In the genomic region with DNA sequence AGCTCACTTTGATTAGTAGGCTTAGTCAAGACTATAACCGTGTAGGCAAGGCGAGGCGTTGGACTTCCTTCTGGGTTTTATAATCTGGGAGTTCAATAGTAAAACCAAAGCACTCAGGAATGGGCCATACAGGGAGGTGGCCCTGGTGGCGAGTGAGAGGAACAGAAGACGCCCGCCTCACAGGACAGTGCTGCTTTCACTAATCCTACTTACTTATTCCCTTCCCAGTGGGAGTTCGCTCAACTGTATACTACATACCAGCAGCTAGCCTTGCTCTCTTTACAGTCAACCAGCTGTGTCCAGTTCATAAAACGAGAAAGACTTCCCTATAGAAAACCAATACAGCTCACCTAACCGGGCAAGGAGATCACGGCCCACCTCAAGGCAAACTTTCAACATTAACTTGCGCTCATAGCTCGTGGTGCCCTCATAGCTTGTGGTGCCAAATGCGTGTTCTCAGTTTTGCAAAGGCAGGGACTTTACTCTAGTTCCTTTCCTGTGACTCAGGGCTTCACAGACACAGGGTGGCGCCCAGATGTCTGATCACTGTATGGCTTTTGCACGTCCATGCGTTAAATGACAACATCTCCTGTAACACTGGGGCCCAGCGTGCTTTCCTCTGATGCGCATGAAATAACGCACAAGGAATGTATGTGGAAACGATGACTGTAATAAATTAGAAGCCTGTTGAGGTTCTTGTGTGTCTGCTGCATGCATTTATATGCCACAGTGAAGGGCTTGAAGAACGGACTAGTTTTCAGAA, we compare ENCODE assay signal across 20 mouse cellular contexts.
DNase-seq lines count a peak whose midpoint lies in the region; ATAC-seq and TF ChIP-seq lines count a peak whose summit lies in the region.
"Had no signal": no experiment of that assay in that cellular context is flagged by ENCODE, and none has a peak within 500 bp of the region (broad histone marks: within the 10 kb centered on the region; RNA-seq: fewer than 3 reads in every experiment).

No protein-coding gene starts in this region.

- 0 out of 2 replicates have a peak overlapping the region, but pooled peaks have one; percentile 3 for H3K27ac ChIP-seq in hindbrain, postnatal 0 days
- no peak overlapping the region for H3K27ac ChIP-seq in hindbrain, embryonic 16.5 days (ENCODE audit: low read depth, low read length)
- H3K27ac ChIP-seq in midbrain, embryonic 11.5 days (ENCODE audit: low read depth, low read length): no peak overlapping the region
- no peak overlapping the region for H3K27ac ChIP-seq in midbrain, embryonic 16.5 days (ENCODE audit: low read length)
- H3K27ac ChIP-seq in limb, embryonic 10.5 days: no peak overlapping the region
- H3K27ac ChIP-seq in midbrain, postnatal 0 days (ENCODE audit: low read depth, low read length): 0 out of 2 replicates have a peak overlapping the region, but pooled peaks have one; percentile 26
- no peak overlapping the region for H3K27ac ChIP-seq in heart, adult 2 months
- H3K27ac ChIP-seq: intestine, embryonic 15.5 days; liver, embryonic 13.5 days; neural tube, embryonic 12.5 days had no signal

- no peak for ATAC-seq in hindbrain, postnatal 0 days
- ATAC-seq in hindbrain, embryonic 16.5 days: no peak; the same call in 1 of the 2 replicates
- peak; percentile 53; the same call in 1 of the 2 replicates for ATAC-seq in midbrain, embryonic 11.5 days (ENCODE audit: low FRiP score)
- ATAC-seq in midbrain, embryonic 16.5 days: no peak
- 0 out of 2 replicates have a peak, but pooled peaks have one; percentile 17 for ATAC-seq in midbrain, postnatal 0 days (ENCODE audit: low FRiP score)
- ATAC-seq: forebrain, embryonic 16.5 days; intestine, embryonic 15.5 days; lung, postnatal 0 days had no signal

- no peaks in the 10 kb centered on the region for H3K79me2 ChIP-seq in heart, adult 2 months (replicated peaks; ENCODE audit: control insufficient read depth, insufficient read depth, low read length)

- no peak overlapping the region for H3K4me3 ChIP-seq in hindbrain, postnatal 0 days (ENCODE audit: low read length)
- no peak overlapping the region for H3K4me3 ChIP-seq in hindbrain, embryonic 16.5 days (ENCODE audit: low read length)
- H3K4me3 ChIP-seq in midbrain, embryonic 11.5 days (ENCODE audit: low read depth, low read length): no peak overlapping the region
- no peak overlapping the region for H3K4me3 ChIP-seq in midbrain, embryonic 16.5 days (ENCODE audit: low read depth, low read length)
- H3K4me3 ChIP-seq in limb, embryonic 10.5 days: no peak overlapping the region
- H3K4me3 ChIP-seq in midbrain, postnatal 0 days (ENCODE audit: low read depth, low read length): no peak overlapping the region
- no peak overlapping the region for H3K4me3 ChIP-seq in heart, adult 2 months
- H3K4me3 ChIP-seq: heart, embryonic 12.5 days; intestine, embryonic 15.5 days; liver, embryonic 13.5 days; neural tube, embryonic 12.5 days had no signal

- H3K9me3 ChIP-seq in hindbrain, postnatal 0 days (ENCODE audit: low read length): no peaks in the 10 kb centered on the region
- no peaks in the 10 kb centered on the region for H3K9me3 ChIP-seq in hindbrain, embryonic 16.5 days (ENCODE audit: control insufficient read depth, low read length)
- no peaks in the 10 kb centered on the region for H3K9me3 ChIP-seq in midbrain, embryonic 11.5 days (ENCODE audit: control insufficient read depth, low read length)
- no peaks in the 10 kb centered on the region for H3K9me3 ChIP-seq in midbrain, embryonic 16.5 days (replicated peaks; ENCODE audit: control insufficient read depth, low read length, poor library complexity, severe bottlenecking)
- no peaks in the 10 kb centered on the region for H3K9me3 ChIP-seq in limb, embryonic 10.5 days (replicated peaks)
- H3K9me3 ChIP-seq in midbrain, postnatal 0 days (ENCODE audit: low read length): no peaks in the 10 kb centered on the region
- H3K9me3 ChIP-seq: heart, embryonic 12.5 days; intestine, embryonic 15.5 days; liver, embryonic 13.5 days; neural tube, embryonic 12.5 days had no signal

- no peak; the same call in 1 of the 2 replicates for TF ChIP-seq CTCF in hindbrain, postnatal 0 days (IDR thresholded peaks at IDR 0.05; ENCODE audit: low read depth)
- TF ChIP-seq CTCF in midbrain, postnatal 0 days (IDR thresholded peaks at IDR 0.05): 0 out of 2 replicates have a peak, but pooled peaks have one; percentile 5
- TF ChIP-seq CTCF in heart, adult 2 months (IDR thresholded peaks at IDR 0.05): no peak

- no peak for TF ChIP-seq POLR2A in heart, adult 2 months (IDR thresholded peaks at IDR 0.05; ENCODE audit: insufficient read depth, low read depth, low read length)

- no peaks in the 10 kb centered on the region for H3K27me3 ChIP-seq in hindbrain, postnatal 0 days (ENCODE audit: insufficient read depth, low read length)
- no peaks in the 10 kb centered on the region for H3K27me3 ChIP-seq in hindbrain, embryonic 16.5 days (replicated peaks; ENCODE audit: control insufficient read depth, insufficient read depth, low read length)
- no peaks in the 10 kb centered on the region for H3K27me3 ChIP-seq in midbrain, embryonic 11.5 days (ENCODE audit: control insufficient read depth, insufficient read depth, low read length)
- H3K27me3 ChIP-seq in midbrain, embryonic 16.5 days (ENCODE audit: control insufficient read depth, insufficient read depth, low read depth, low read length): no peaks in the 10 kb centered on the region
- no peaks in the 10 kb centered on the region for H3K27me3 ChIP-seq in limb, embryonic 10.5 days (ENCODE audit: low read depth, poor library complexity, severe bottlenecking)
- no peaks in the 10 kb centered on the region for H3K27me3 ChIP-seq in midbrain, postnatal 0 days (ENCODE audit: insufficient read depth, low read length)
- H3K27me3 ChIP-seq in heart, adult 2 months (ENCODE audit: control insufficient read depth, insufficient read depth, low read length): no peaks in the 10 kb centered on the region
- H3K27me3 ChIP-seq: heart, embryonic 12.5 days; intestine, embryonic 15.5 days; liver, embryonic 13.5 days; neural tube, embryonic 12.5 days had no signal

- no peak overlapping the region for H3K9ac ChIP-seq in hindbrain, postnatal 0 days (replicated peaks; ENCODE audit: low read length)
- H3K9ac ChIP-seq in hindbrain, embryonic 16.5 days (ENCODE audit: low read depth, low read length): no peak overlapping the region
- no peak overlapping the region for H3K9ac ChIP-seq in midbrain, embryonic 11.5 days (ENCODE audit: low read length)
- no peak overlapping the region for H3K9ac ChIP-seq in midbrain, embryonic 16.5 days (ENCODE audit: low read depth, low read length)
- no peak overlapping the region for H3K9ac ChIP-seq in midbrain, postnatal 0 days (replicated peaks; ENCODE audit: low read length, poor library complexity, severe bottlenecking)
- H3K9ac ChIP-seq in heart, adult 2 months (ENCODE audit: low read depth, low read length): no peak overlapping the region
- H3K9ac ChIP-seq: heart, embryonic 12.5 days; intestine, embryonic 15.5 days; liver, embryonic 13.5 days; neural tube, embryonic 12.5 days had no signal

- 74% methylated on average over 21 of the region's 21 CpGs for WGBS in hindbrain, postnatal 0 days
- WGBS in hindbrain, embryonic 16.5 days: 73% methylated on average over 21 of the region's 21 CpGs
- WGBS in midbrain, embryonic 11.5 days: 70% methylated on average over 21 of the region's 21 CpGs
- WGBS in midbrain, embryonic 16.5 days: 55% methylated on average over 21 of the region's 21 CpGs
- WGBS in limb, embryonic 10.5 days: 89% methylated on average over 21 of the region's 21 CpGs
- 58% methylated on average over 21 of the region's 21 CpGs for WGBS in midbrain, postnatal 0 days
- 85% methylated on average over 21 of the region's 21 CpGs for WGBS in heart, adult 2 months

- H3K4me1 ChIP-seq in hindbrain, postnatal 0 days (ENCODE audit: insufficient read depth, low read length): 0 out of 2 replicates have a peak, but pooled peaks cover 3% of the 10 kb centered on the region
- peaks cover 3% of the 10 kb centered on the region; the same call in 1 of the 2 replicates for H3K4me1 ChIP-seq in hindbrain, embryonic 16.5 days (ENCODE audit: control insufficient read depth, insufficient read depth, low read depth, low read length)
- peaks cover 14% of the 10 kb centered on the region for H3K4me1 ChIP-seq in midbrain, embryonic 11.5 days (ENCODE audit: control insufficient read depth, insufficient read depth, low read length)
- peaks cover 5% of the 10 kb centered on the region; the same call in 1 of the 2 replicates for H3K4me1 ChIP-seq in midbrain, embryonic 16.5 days (ENCODE audit: control insufficient read depth, insufficient read depth, low read length)
- no peaks in the 10 kb centered on the region for H3K4me1 ChIP-seq in limb, embryonic 10.5 days
- H3K4me1 ChIP-seq in midbrain, postnatal 0 days (ENCODE audit: insufficient read depth, low read length): peaks cover 2% of the 10 kb centered on the region; the same call in 1 of the 2 replicates
- no peaks in the 10 kb centered on the region for H3K4me1 ChIP-seq in heart, adult 2 months (ENCODE audit: control insufficient read depth, insufficient read depth, low read length)
- H3K4me1 ChIP-seq: heart, embryonic 12.5 days; intestine, embryonic 15.5 days; liver, embryonic 13.5 days had no signal

- H3K4me2 ChIP-seq in hindbrain, postnatal 0 days (ENCODE audit: low read depth, low read length): no peak overlapping the region
- H3K4me2 ChIP-seq in hindbrain, embryonic 16.5 days (ENCODE audit: low read length): no peak overlapping the region
- no peak overlapping the region for H3K4me2 ChIP-seq in midbrain, embryonic 11.5 days
- H3K4me2 ChIP-seq in midbrain, embryonic 16.5 days (ENCODE audit: low read length): no peak overlapping the region
- H3K4me2 ChIP-seq in midbrain, postnatal 0 days (ENCODE audit: low read depth, low read length, poor library complexity, severe bottlenecking): no peak overlapping the region
- H3K4me2 ChIP-seq: heart, embryonic 12.5 days; intestine, embryonic 15.5 days; liver, embryonic 13.5 days; neural tube, embryonic 12.5 days had no signal

- H3K36me3 ChIP-seq in hindbrain, postnatal 0 days (ENCODE audit: insufficient read depth, low read length): peaks cover 3% of the 10 kb centered on the region; the same call in 1 of the 2 replicates
- H3K36me3 ChIP-seq in hindbrain, embryonic 16.5 days (ENCODE audit: control insufficient read depth, insufficient read depth, low read length): no peaks in the 10 kb centered on the region
- H3K36me3 ChIP-seq in midbrain, embryonic 11.5 days (ENCODE audit: control insufficient read depth, insufficient read depth, low read length): no peaks in the 10 kb centered on the region
- H3K36me3 ChIP-seq in midbrain, embryonic 16.5 days (ENCODE audit: control insufficient read depth, insufficient read depth, low read length): no peaks in the 10 kb centered on the region
- peaks cover 72% of the 10 kb centered on the region for H3K36me3 ChIP-seq in limb, embryonic 10.5 days
- H3K36me3 ChIP-seq in midbrain, postnatal 0 days (ENCODE audit: insufficient read depth, low read length): peaks cover 4% of the 10 kb centered on the region; the same call in 1 of the 2 replicates
- peaks cover 4% of the 10 kb centered on the region for H3K36me3 ChIP-seq in heart, adult 2 months (ENCODE audit: control insufficient read depth, insufficient read depth, low read length)
- H3K36me3 ChIP-seq: liver, embryonic 13.5 days had no signal

- intact Hi-C loops in heart, adult 2 months (cut with DNase I): no loop called here

- DNase-seq in hindbrain, postnatal 0 days (ENCODE audit: low spot score): no peak
- DNase-seq in midbrain, embryonic 11.5 days (ENCODE audit: low spot score, missing footprints): no peak
- DNase-seq in limb, embryonic 10.5 days (ENCODE audit: low spot score): peak; percentile 26
- DNase-seq in midbrain, postnatal 0 days (ENCODE audit: low spot score): no peak
- DNase-seq in lung, postnatal 25 days (ENCODE audit: low spot score): no peak
- DNase-seq in heart, adult 2 months: no peak
- DNase-seq: adrenal gland, postnatal 14 days; cerebellum, adult 2 months; gastrocnemius, postnatal 14 days; heart, postnatal 4 days; liver, embryonic 13.5 days; right cerebral cortex, postnatal 4 days; thymus, adult 2 months had no signal

- no peak for TF ChIP-seq EP300 in heart, adult 2 months (IDR thresholded peaks at IDR 0.05; ENCODE audit: insufficient read depth, low read depth, low read length)

Comparison
In these comparisons a context has a peak if more than half of its experiments do, and no peak if none do; other contexts are left out.
1. ATAC-seq: peak in midbrain, embryonic 11.5 days (single experiment) and midbrain, postnatal 0 days (single experiment); none in hindbrain, postnatal 0 days (single experiment), hindbrain, embryonic 16.5 days (single experiment) and midbrain, embryonic 16.5 days (single experiment).
2. H3K27ac ChIP-seq: peak in hindbrain, postnatal 0 days (single experiment) and midbrain, postnatal 0 days (single experiment); none in hindbrain, embryonic 16.5 days (single experiment), midbrain, embryonic 11.5 days (single experiment), midbrain, embryonic 16.5 days (single experiment), limb, embryonic 10.5 days (single experiment) and heart, adult 2 months (single experiment).